Mouse (Mus musculus): ENCODE measurements around the gene Fcrl6. TPM values are rescaled to one million over a fixed set of nuclear protein-coding genes. Genes with fewer than 3 reads are reported as not detected.
A peak's percentile ranks its signal among the peaks of the same experiment; 100 is the strongest.

The Fcrl6 gene
- polyA plus RNA-seq (2014; fragmentation: Nextera tagmentation; extraction: Ambion mirVana) = 0.11 TPM in 1 of 2 replicates, not detected in the other

- no peaks in the 10 kb centered on the region for H3K27me3 ChIP-seq (replicated peaks; ENCODE audit: control insufficient read depth, insufficient read depth, low read length)
- H3K27ac ChIP-seq (ENCODE audit: low read depth, low read length) = no peak within 1 kb of the TSS
- H3K4me1 ChIP-seq (replicated peaks; ENCODE audit: control insufficient read depth, insufficient read depth, low read length) = no peaks in the 10 kb centered on the region
- ATAC-seq (replicated peaks; ENCODE audit: low FRiP score) (no peak), DNase-seq (ENCODE audit: low spot score) (no peak)
- no peak within 1 kb of the TSS for H3K4me3 ChIP-seq (ENCODE audit: low read depth, low read length)
- no peaks in the 10 kb centered on the region for H3K36me3 ChIP-seq (ENCODE audit: control insufficient read depth, insufficient read depth, low read length)
- no peak within 1 kb of the TSS for H3K4me2 ChIP-seq
- H3K9me3 ChIP-seq (ENCODE audit: control insufficient read depth, low read length) = no peaks in the 10 kb centered on the region
- WGBS = 33% methylated on average over 1 of the region's 1 CpGs
- H3K9ac ChIP-seq (ENCODE audit: low read depth, low read length) = no peak within 1 kb of the TSS
Measured at GRCm38 (mm10) chr1:172602326-172602725, at the start of gene Fcrl6. Gene Fcrl6 (minus strand): TSS chr1:172602551.

- WGBS = 71% methylated on average over 10 of the region's 10 CpGs
- Histone ChIP-seq H3K9me3 (ENCODE audit: control insufficient read depth, low read length) (no peaks in the 10 kb centered on the region), H3K36me3 (ENCODE audit: control insufficient read depth, insufficient read depth, low read length) (no peaks in the 10 kb centered on the region), H3K27me3 (replicated peaks; ENCODE audit: control insufficient read depth, insufficient read depth, low read length) (no peaks in the 10 kb centered on the region), H3K4me1 (replicated peaks; ENCODE audit: control insufficient read depth, insufficient read depth, low read length) (no peaks in the 10 kb centered on the region), H3K4me3 (ENCODE audit: low read depth, low read length) (no peak overlapping the region), H3K9ac (ENCODE audit: low read depth, low read length) (no peak overlapping the region), H3K27ac (ENCODE audit: low read depth, low read length) (no peak overlapping the region), H3K4me2 (no peak overlapping the region)
- DNase-seq (ENCODE audit: low spot score) = no peak
- ATAC-seq (replicated peaks; ENCODE audit: low FRiP score) = no peak
Measured at GRCm38 (mm10) chr1:172651288-172651987, 49.1 kb upstream of the Fcrl6 start.

- H3K9me3 ChIP-seq (ENCODE audit: control insufficient read depth, low read length) = no peaks in the 10 kb centered on the region
- no peaks in the 10 kb centered on the region for H3K36me3 ChIP-seq (ENCODE audit: control insufficient read depth, insufficient read depth, low read length)
- 57% methylated on average over 8 of the region's 8 CpGs for WGBS
- no peak overlapping the region for H3K4me3 ChIP-seq (ENCODE audit: low read depth, low read length)
- no peak for DNase-seq (ENCODE audit: low spot score)
- H3K4me2 ChIP-seq = no peak overlapping the region
- H3K27me3 ChIP-seq (replicated peaks; ENCODE audit: control insufficient read depth, insufficient read depth, low read length) = no peaks in the 10 kb centered on the region
- no peaks in the 10 kb centered on the region for H3K4me1 ChIP-seq (replicated peaks; ENCODE audit: control insufficient read depth, insufficient read depth, low read length)
- no peak overlapping the region for H3K9ac ChIP-seq (ENCODE audit: low read depth, low read length)
- 0 out of 2 replicates have a peak, but pooled peaks have one; percentile 26 for ATAC-seq (replicated peaks; ENCODE audit: low FRiP score)
- no peak overlapping the region for H3K27ac ChIP-seq (ENCODE audit: low read depth, low read length)
Measured at GRCm38 (mm10) chr1:172650519-172651287, 48.4 kb upstream of the Fcrl6 start.

GRCm38 (mm10) chr1:172649396-172649795 is 47.0 kb upstream of the Fcrl6 start:
- DNase-seq (ENCODE audit: low spot score) (no peak), ATAC-seq (replicated peaks; ENCODE audit: low FRiP score) (no peak)
- WGBS = 69% methylated on average over 9 of the region's 9 CpGs
- Histone ChIP-seq H3K9ac (ENCODE audit: low read depth, low read length) (no peak overlapping the region), H3K4me3 (ENCODE audit: low read depth, low read length) (no peak overlapping the region), H3K4me2 (no peak overlapping the region), H3K9me3 (ENCODE audit: control insufficient read depth, low read length) (no peaks in the 10 kb centered on the region), H3K4me1 (replicated peaks; ENCODE audit: control insufficient read depth, insufficient read depth, low read length) (no peaks in the 10 kb centered on the region), H3K27me3 (replicated peaks; ENCODE audit: control insufficient read depth, insufficient read depth, low read length) (no peaks in the 10 kb centered on the region), H3K36me3 (ENCODE audit: control insufficient read depth, insufficient read depth, low read length) (no peaks in the 10 kb centered on the region), H3K27ac (ENCODE audit: low read depth, low read length) (no peak overlapping the region)

GRCm38 (mm10) chr1:172647236-172647635 is 44.9 kb upstream of the Fcrl6 start:
- H3K4me1 ChIP-seq (replicated peaks; ENCODE audit: control insufficient read depth, insufficient read depth, low read length) = no peaks in the 10 kb centered on the region
- DNase-seq (ENCODE audit: low spot score) (no peak), ATAC-seq (replicated peaks; ENCODE audit: low FRiP score) (no peak)
- no peak overlapping the region for H3K27ac ChIP-seq (ENCODE audit: low read depth, low read length)
- H3K9me3 ChIP-seq (ENCODE audit: control insufficient read depth, low read length) = no peaks in the 10 kb centered on the region
- H3K4me3 ChIP-seq (ENCODE audit: low read depth, low read length) = no peak overlapping the region
- WGBS = 64% methylated on average over 4 of the region's 4 CpGs
- H3K36me3 ChIP-seq (ENCODE audit: control insufficient read depth, insufficient read depth, low read length) = no peaks in the 10 kb centered on the region
- no peak overlapping the region for H3K9ac ChIP-seq (ENCODE audit: low read depth, low read length)
- H3K27me3 ChIP-seq (replicated peaks; ENCODE audit: control insufficient read depth, insufficient read depth, low read length) = no peaks in the 10 kb centered on the region
- no peak overlapping the region for H3K4me2 ChIP-seq

- DNase-seq (ENCODE audit: low spot score) (no peak), ATAC-seq (replicated peaks; ENCODE audit: low FRiP score) (no peak)
- Histone ChIP-seq H3K27me3 (replicated peaks; ENCODE audit: control insufficient read depth, insufficient read depth, low read length) (no peaks in the 10 kb centered on the region), H3K4me3 (ENCODE audit: low read depth, low read length) (no peak overlapping the region), H3K27ac (ENCODE audit: low read depth, low read length) (no peak overlapping the region), H3K4me2 (no peak overlapping the region), H3K36me3 (ENCODE audit: control insufficient read depth, insufficient read depth, low read length) (no peaks in the 10 kb centered on the region), H3K9ac (ENCODE audit: low read depth, low read length) (no peak overlapping the region), H3K9me3 (ENCODE audit: control insufficient read depth, low read length) (no peaks in the 10 kb centered on the region), H3K4me1 (replicated peaks; ENCODE audit: control insufficient read depth, insufficient read depth, low read length) (0 out of 2 replicates have a peak, but pooled peaks cover 3% of the 10 kb centered on the region)
- WGBS = 25% methylated on average over 2 of the region's 2 CpGs
Measured at GRCm38 (mm10) chr1:172638781-172639180, 36.4 kb upstream of the Fcrl6 start.

- H3K27me3 ChIP-seq (replicated peaks; ENCODE audit: control insufficient read depth, insufficient read depth, low read length) = no peaks in the 10 kb centered on the region
- H3K9ac ChIP-seq (ENCODE audit: low read depth, low read length) = no peak overlapping the region
- H3K27ac ChIP-seq (ENCODE audit: low read depth, low read length) = no peak overlapping the region
- ATAC-seq (replicated peaks; ENCODE audit: low FRiP score) (no peak), DNase-seq (ENCODE audit: low spot score) (no peak)
- no peak overlapping the region for H3K4me2 ChIP-seq
- H3K4me1 ChIP-seq (replicated peaks; ENCODE audit: control insufficient read depth, insufficient read depth, low read length) = 0 out of 2 replicates have a peak, but pooled peaks cover 3% of the 10 kb centered on the region
- H3K36me3 ChIP-seq (ENCODE audit: control insufficient read depth, insufficient read depth, low read length) = no peaks in the 10 kb centered on the region
- no peak overlapping the region for H3K4me3 ChIP-seq (ENCODE audit: low read depth, low read length)
- no peaks in the 10 kb centered on the region for H3K9me3 ChIP-seq (ENCODE audit: control insufficient read depth, low read length)
- WGBS = 73% methylated on average over 4 of the region's 4 CpGs
Measured at GRCm38 (mm10) chr1:172637801-172638200, 35.5 kb upstream of the Fcrl6 start.

GRCm38 (mm10) chr1:172636266-172636665 is 33.9 kb upstream of the Fcrl6 start:
- no peak for ATAC-seq (replicated peaks; ENCODE audit: low FRiP score)
- H3K4me3 ChIP-seq (ENCODE audit: low read depth, low read length) = no peak overlapping the region

More at GRCm38 (mm10) chr1:172636266-172636665, 33.9 kb upstream of the Fcrl6 start:
- H3K9me3 ChIP-seq (ENCODE audit: control insufficient read depth, low read length) = no peaks in the 10 kb centered on the region
- peaks cover 10% of the 10 kb centered on the region for H3K4me1 ChIP-seq (replicated peaks; ENCODE audit: control insufficient read depth, insufficient read depth, low read length)
- 79% methylated on average over 5 of the region's 5 CpGs for WGBS
- no peaks in the 10 kb centered on the region for H3K36me3 ChIP-seq (ENCODE audit: control insufficient read depth, insufficient read depth, low read length)
- no peak overlapping the region for H3K9ac ChIP-seq (ENCODE audit: low read depth, low read length)
- H3K27ac ChIP-seq (ENCODE audit: low read depth, low read length) = no peak overlapping the region
- H3K4me2 ChIP-seq = no peak overlapping the region
- H3K27me3 ChIP-seq (replicated peaks; ENCODE audit: control insufficient read depth, insufficient read depth, low read length) = no peaks in the 10 kb centered on the region
- no peak for DNase-seq (ENCODE audit: low spot score)

Data from liver, embryonic 11.5 days (tissue).